Mouse (Mus musculus) stomach, embryonic 15.5 days (tissue): ENCODE measurements at regions not wholly inside any gene's neighbourhood (a gene's known extent, or its start where the extent isn't known, plus 50 kb on each side); places are given as distances from the start of the nearest gene placed in this dataset.

Experiments used
- ATAC-seq: fragments of 200-750 bp; cut with Nextera tagmentation; 2 replicates; pipeline ENCODE4 v1.8.0; 2017; ENCODE audit warnings: low read depth, moderate number of reproducible peaks, moderate TSS enrichment; ENCODE audit not compliant: insufficient read depth, low FRiP score
- H3K27ac ChIP-seq: fragments of 300-500 bp; sonication (generic); 2 replicates; pipeline ENCODE4 v1.5.1; 2015; ENCODE audit warnings: mild to moderate bottlenecking, inconsistent platforms
- H3K27me3 ChIP-seq: fragments of 300-500 bp; sonication (generic); replicated peaks from 2 replicates; pipeline ENCODE4 v1.6.1; 2015; ENCODE audit warnings: inconsistent platforms
- H3K36me3 ChIP-seq: fragments of 300-500 bp; sonication (generic); 2 replicates; pipeline ENCODE4 v1.6.1; 2015; ENCODE audit warnings: inconsistent platforms
- H3K4me1 ChIP-seq: fragments of 300-500 bp; sonication (generic); 2 replicates; pipeline ENCODE4 v1.6.1; 2015; ENCODE audit warnings: inconsistent platforms
- H3K4me2 ChIP-seq: fragments of 300-500 bp; sonication (generic); 2 replicates; pipeline ENCODE4 v1.6.1; 2015; ENCODE audit warnings: mild to moderate bottlenecking, inconsistent platforms
- H3K4me3 ChIP-seq: fragments of 300-500 bp; sonication (generic); replicated peaks from 2 replicates; pipeline ENCODE4 v1.5.1; 2015; ENCODE audit warnings: inconsistent platforms
- H3K9ac ChIP-seq: fragments of 300-500 bp; sonication (generic); 2 replicates; pipeline ENCODE4 v1.6.1; 2015; ENCODE audit warnings: inconsistent platforms
- H3K9me3 ChIP-seq: fragments of 300-500 bp; sonication (generic); 2 replicates; pipeline ENCODE4 v1.6.1; 2016; ENCODE audit warnings: inconsistent platforms
- WGBS: fragments of 180-500 bp; shearing (Covaris S2); methylation state at CpG from one replicate; pipeline ENCODE4 v1.1.7; 2015; 5-methylcytosine and 5-hydroxymethylcytosine counted together

- no peaks in the 10 kb centered on the region for H3K4me1 ChIP-seq
- no peak overlapping the region for H3K4me2 ChIP-seq
- WGBS: 90% methylated on average over 9 of the region's 9 CpGs
- no peak for ATAC-seq
- H3K9ac ChIP-seq: no peak overlapping the region
- H3K9me3 ChIP-seq: no peaks in the 10 kb centered on the region
- no peak overlapping the region for H3K27ac ChIP-seq
- H3K4me3 ChIP-seq: no peak overlapping the region
- no peaks in the 10 kb centered on the region for H3K27me3 ChIP-seq
- no peaks in the 10 kb centered on the region for H3K36me3 ChIP-seq
Measured at GRCm38 (mm10) chr13:90313209-90313978, 224.0 kb upstream of the Xrcc4 start.

- Histone ChIP-seq H3K4me2 (no peak overlapping the region), H3K4me3 (no peak overlapping the region), H3K9me3 (no peaks in the 10 kb centered on the region), H3K27ac (no peak overlapping the region), H3K36me3 (no peaks in the 10 kb centered on the region), H3K9ac (no peak overlapping the region), H3K27me3 (no peaks in the 10 kb centered on the region), H3K4me1 (no peaks in the 10 kb centered on the region)
- ATAC-seq: peak; percentile 68; the same call in 1 of the 2 replicates
Measured at GRCm38 (mm10) chr13:90310482-90310881, 221.1 kb upstream of the Xrcc4 start.

GRCm38 (mm10) chr13:90300481-90300880 is 211.1 kb upstream of the Xrcc4 start:
- Histone ChIP-seq H3K9me3 (no peaks in the 10 kb centered on the region), H3K36me3 (no peaks in the 10 kb centered on the region), H3K9ac (no peak overlapping the region), H3K4me2 (no peak overlapping the region), H3K27ac (no peak overlapping the region), H3K27me3 (no peaks in the 10 kb centered on the region), H3K4me1 (no peaks in the 10 kb centered on the region), H3K4me3 (no peak overlapping the region)
- no peak for ATAC-seq
- 76% methylated on average over 3 of the region's 3 CpGs for WGBS

GRCm38 (mm10) chr13:90294648-90295007 is 205.2 kb upstream of the Xrcc4 start:
- no peak overlapping the region for H3K27ac ChIP-seq
- ATAC-seq: no peak
- WGBS: 80% methylated on average over 5 of the region's 5 CpGs

GRCm38 (mm10) chr13:90293697-90294647 is 204.6 kb upstream of the Xrcc4 start:
- H3K36me3 ChIP-seq: no peaks in the 10 kb centered on the region
- no peak overlapping the region for H3K9ac ChIP-seq
- WGBS: 65% methylated on average over 10 of the region's 10 CpGs
- H3K4me2 ChIP-seq: no peak overlapping the region
- no peak overlapping the region for H3K27ac ChIP-seq
- no peak overlapping the region for H3K4me3 ChIP-seq
- H3K9me3 ChIP-seq: no peaks in the 10 kb centered on the region
- no peak for ATAC-seq
- H3K27me3 ChIP-seq: no peaks in the 10 kb centered on the region
- no peaks in the 10 kb centered on the region for H3K4me1 ChIP-seq

More at GRCm38 (mm10) chr13:90294648-90295007, 205.2 kb upstream of the Xrcc4 start:
- Histone ChIP-seq H3K9ac (no peak overlapping the region), H3K4me3 (no peak overlapping the region), H3K4me1 (no peaks in the 10 kb centered on the region), H3K27me3 (no peaks in the 10 kb centered on the region), H3K36me3 (no peaks in the 10 kb centered on the region), H3K9me3 (no peaks in the 10 kb centered on the region), H3K4me2 (no peak overlapping the region)

DNA sequence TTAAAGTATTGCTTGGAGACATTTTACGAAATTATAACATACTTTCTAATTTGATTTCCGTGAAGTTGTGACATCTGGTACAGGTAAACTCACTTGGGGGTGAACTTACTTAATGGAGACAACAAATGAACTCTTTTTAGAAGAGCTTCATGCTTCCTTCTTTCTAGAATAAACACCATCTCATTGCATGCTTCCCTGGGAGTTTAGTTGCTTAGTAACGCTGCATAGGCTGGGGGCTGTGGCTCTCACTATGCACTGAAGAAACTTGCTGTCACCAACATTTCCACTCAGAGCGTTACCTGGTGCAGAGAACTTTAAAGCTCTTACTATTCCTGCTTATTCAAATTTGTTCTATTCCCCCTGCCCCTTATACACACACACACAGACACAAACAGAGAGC is 203.5 kb upstream of the Xrcc4 start:
- no peak for ATAC-seq
- Histone ChIP-seq H3K36me3 (no peaks in the 10 kb centered on the region), H3K4me3 (no peak overlapping the region), H3K9me3 (no peaks in the 10 kb centered on the region), H3K4me2 (no peak overlapping the region), H3K9ac (no peak overlapping the region), H3K27me3 (no peaks in the 10 kb centered on the region), H3K27ac (no peak overlapping the region), H3K4me1 (no peaks in the 10 kb centered on the region)
- 48% methylated on average over 4 of the region's 4 CpGs for WGBS

DNA sequence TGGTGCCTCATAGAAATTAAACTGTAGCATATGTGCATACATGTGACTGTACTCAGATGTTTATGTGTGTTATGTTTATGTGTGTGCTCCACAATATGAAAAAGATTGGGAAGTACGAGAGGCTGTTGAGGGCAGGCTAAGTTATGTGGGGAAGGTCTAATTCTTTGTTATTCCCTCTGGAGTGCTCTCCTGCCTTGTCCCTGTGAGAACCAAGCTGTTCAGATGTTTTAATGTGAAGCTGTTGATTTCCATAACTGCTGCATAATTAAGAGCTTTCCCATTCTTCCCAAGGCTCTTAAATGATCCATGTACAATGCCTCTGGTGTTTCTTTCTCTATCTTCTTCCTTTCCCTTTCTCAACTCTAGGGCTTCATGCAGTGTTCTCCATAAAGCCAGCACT is 202.7 kb upstream of the Xrcc4 start:
- no peaks in the 10 kb centered on the region for H3K9me3 ChIP-seq
- H3K9ac ChIP-seq: no peak overlapping the region
- H3K4me2 ChIP-seq: no peak overlapping the region
- no peak for ATAC-seq
- H3K36me3 ChIP-seq: no peaks in the 10 kb centered on the region
- H3K4me3 ChIP-seq: no peak overlapping the region
- H3K4me1 ChIP-seq: no peaks in the 10 kb centered on the region
- WGBS: 76% methylated on average over 1 of the region's 1 CpGs
- H3K27me3 ChIP-seq: no peaks in the 10 kb centered on the region
- no peak overlapping the region for H3K27ac ChIP-seq

DNA sequence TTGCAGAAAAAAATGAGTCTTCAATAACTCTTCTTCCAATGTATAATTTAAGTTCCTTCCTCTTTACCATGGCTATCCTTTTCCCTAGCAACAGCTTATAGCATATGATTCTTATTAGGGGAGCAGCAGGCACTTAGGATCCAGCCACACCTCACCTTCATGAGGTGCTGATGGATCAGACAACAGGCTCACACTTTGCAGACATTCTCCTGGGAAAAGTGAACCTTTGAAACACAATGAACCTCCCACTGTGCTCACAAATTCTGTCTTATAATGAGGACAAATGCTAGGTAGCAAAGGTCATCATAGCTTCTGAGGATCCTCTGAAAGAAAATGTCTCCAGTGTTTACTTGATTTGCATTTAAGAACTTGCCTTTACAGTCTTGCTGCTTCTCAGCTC is 191.6 kb upstream of the Xrcc4 start:
- no peak overlapping the region for H3K27ac ChIP-seq
- H3K27me3 ChIP-seq: no peaks in the 10 kb centered on the region
- H3K4me1 ChIP-seq: no peaks in the 10 kb centered on the region
- no peaks in the 10 kb centered on the region for H3K9me3 ChIP-seq
- no peak overlapping the region for H3K9ac ChIP-seq
- no peak for ATAC-seq
- H3K36me3 ChIP-seq: no peaks in the 10 kb centered on the region
- no peak overlapping the region for H3K4me2 ChIP-seq
- H3K4me3 ChIP-seq: no peak overlapping the region

DNA sequence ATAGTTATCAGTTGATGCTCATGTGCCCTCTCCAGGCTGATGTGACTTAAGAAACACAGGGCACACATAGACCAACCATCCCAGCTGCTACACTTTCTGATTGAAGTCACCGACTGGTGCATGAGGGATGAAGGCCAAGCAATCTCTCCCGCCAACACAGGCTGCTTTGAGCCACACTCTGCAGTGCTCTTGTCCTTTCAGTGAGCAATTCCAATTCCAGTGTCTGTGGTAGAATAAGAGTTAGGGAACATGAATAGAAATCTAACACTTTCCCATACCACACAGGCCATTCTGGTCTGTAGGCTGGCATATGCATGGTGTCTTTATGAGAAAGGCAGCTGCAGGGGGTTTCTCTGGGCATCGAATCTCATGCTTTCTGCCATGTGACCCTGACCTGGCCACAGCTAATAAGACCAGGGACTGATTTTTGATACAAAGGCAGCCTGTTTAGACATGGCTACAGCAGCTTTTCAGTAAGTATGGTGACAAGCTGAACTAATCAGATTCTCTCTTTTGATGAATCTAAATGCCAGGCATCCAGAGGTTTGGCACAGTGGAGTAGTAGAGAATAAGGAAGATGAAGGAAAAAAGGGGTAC is 190.5 kb upstream of the Xrcc4 start:
- no peaks in the 10 kb centered on the region for H3K36me3 ChIP-seq
- H3K4me1 ChIP-seq: no peaks in the 10 kb centered on the region
- H3K4me2 ChIP-seq: no peak overlapping the region
- ATAC-seq: no peak
- H3K9me3 ChIP-seq: no peaks in the 10 kb centered on the region
- H3K4me3 ChIP-seq: no peak overlapping the region
- H3K27me3 ChIP-seq: no peaks in the 10 kb centered on the region
- 80% methylated on average over 3 of the region's 3 CpGs for WGBS
- no peak overlapping the region for H3K9ac ChIP-seq
- H3K27ac ChIP-seq: no peak overlapping the region

GRCm38 (mm10) chr13:90279355-90279754 is 189.9 kb upstream of the Xrcc4 start:
- Histone ChIP-seq H3K36me3 (no peaks in the 10 kb centered on the region), H3K4me3 (no peak overlapping the region), H3K4me1 (no peaks in the 10 kb centered on the region), H3K4me2 (no peak overlapping the region), H3K27me3 (no peaks in the 10 kb centered on the region), H3K9ac (no peak overlapping the region), H3K9me3 (no peaks in the 10 kb centered on the region), H3K27ac (no peak overlapping the region)
- ATAC-seq: no peak

- H3K4me1 ChIP-seq: no peaks in the 10 kb centered on the region
- H3K27ac ChIP-seq: no peak overlapping the region
- H3K9ac ChIP-seq: no peak overlapping the region
- H3K36me3 ChIP-seq: no peaks in the 10 kb centered on the region
- WGBS: 72% methylated on average over 3 of the region's 3 CpGs
- no peak overlapping the region for H3K4me3 ChIP-seq
- H3K9me3 ChIP-seq: no peaks in the 10 kb centered on the region
- H3K27me3 ChIP-seq: no peaks in the 10 kb centered on the region
- ATAC-seq: no peak
- H3K4me2 ChIP-seq: no peak overlapping the region
Measured at GRCm38 (mm10) chr13:90259071-90259742, 169.8 kb upstream of the Xrcc4 start.

DNA sequence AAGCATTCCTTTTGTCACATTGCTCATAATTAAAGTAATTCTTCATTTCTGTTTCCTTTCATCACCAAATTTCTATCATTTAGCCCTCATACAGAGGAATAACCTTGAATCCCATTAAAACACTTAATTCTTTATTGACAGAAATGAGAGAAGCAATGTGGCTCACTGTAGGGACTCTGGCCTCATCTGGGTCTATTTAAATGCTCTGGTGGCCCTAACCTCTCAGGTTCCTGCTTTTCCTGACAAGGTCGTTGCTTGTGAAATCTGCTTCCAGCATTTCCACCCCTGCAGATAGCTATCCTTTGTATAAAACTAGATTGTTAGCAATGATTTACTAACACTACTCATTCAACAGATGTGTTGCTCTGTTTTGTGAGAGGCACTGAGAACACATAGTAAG is 163.6 kb upstream of the Xrcc4 start:
- Histone ChIP-seq H3K9ac (no peak overlapping the region), H3K27me3 (no peaks in the 10 kb centered on the region), H3K27ac (no peak overlapping the region), H3K4me1 (no peaks in the 10 kb centered on the region), H3K36me3 (no peaks in the 10 kb centered on the region), H3K9me3 (no peaks in the 10 kb centered on the region), H3K4me3 (no peak overlapping the region), H3K4me2 (no peak overlapping the region)
- no peak for ATAC-seq
- WGBS: 16% methylated on average over 1 of the region's 1 CpGs
